Mouse (Mus musculus): Measurements from ENCODE around the gene Ccnjl.

DNA sequence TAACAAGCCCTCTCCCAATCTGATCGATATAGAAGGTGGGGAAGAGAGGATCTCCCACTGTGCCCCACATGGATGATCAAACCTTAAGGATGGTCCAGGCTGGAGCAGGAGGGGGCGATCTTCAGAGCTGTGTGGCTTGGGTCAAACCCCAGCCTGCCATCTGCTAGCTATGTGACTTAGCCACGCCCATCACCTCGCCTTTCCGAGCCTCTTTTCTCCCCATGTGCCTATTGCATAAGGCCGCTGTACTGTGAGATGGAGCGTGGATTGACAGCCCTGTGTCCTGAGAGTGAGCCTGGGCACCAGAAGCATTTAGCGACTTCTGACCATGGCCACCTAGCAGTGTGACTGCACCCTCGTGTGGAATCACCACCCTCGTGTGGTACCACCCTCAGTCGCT is 43.9 kb upstream of the Ccnjl start:
- TF ChIP-seq POLR2A (IDR thresholded peaks at IDR 0.05; ENCODE audit: borderline replicate concordance, extremely low read depth, insufficient read depth, insufficient read length, poor library complexity, severe bottlenecking) (no peak), CTCF (IDR thresholded peaks at IDR 0.05; ENCODE audit: borderline replicate concordance, extremely low read depth, insufficient read depth, insufficient read length) (no peak)

All from brain, embryonic 14.5 days (tissue).